Mouse (Mus musculus): ENCODE measurements around the gene Nav1.
A peak's percentile ranks its signal among the peaks of the same experiment; 100 is the strongest.

Gene Nav1

GRCm38 (mm10) chr1:135546099-135546498 lies 61.0 kb downstream of the Nav1 start:
- DNase-seq (ENCODE audit: low spot score): peak; percentile 55

- peak; percentile 89 for DNase-seq (ENCODE audit: low spot score)
Observed at GRCm38 (mm10) chr1:135544504-135545146, 62.5 kb downstream of the Nav1 start.

GRCm38 (mm10) chr1:135542841-135543810 lies 64.0 kb downstream of the Nav1 start:
- no peak for DNase-seq (ENCODE audit: low spot score)

- DNase-seq (ENCODE audit: low spot score): no peak
Observed at GRCm38 (mm10) chr1:135542080-135542479, 65.0 kb downstream of the Nav1 start.

GRCm38 (mm10) chr1:135540270-135540669 lies 66.8 kb downstream of the Nav1 start:
- peak; percentile 92 for DNase-seq (ENCODE audit: low spot score)

GRCm38 (mm10) chr1:135538441-135539265 lies 68.4 kb downstream of the Nav1 start:
- no peak for DNase-seq (ENCODE audit: low spot score)

GRCm38 (mm10) chr1:135536822-135537221 lies 70.3 kb downstream of the Nav1 start:
- DNase-seq (ENCODE audit: low spot score): no peak

GRCm38 (mm10) chr1:135536326-135536725 lies 70.8 kb downstream of the Nav1 start:
- peak; percentile 59 for DNase-seq (ENCODE audit: low spot score)

GRCm38 (mm10) chr1:135535256-135535655 lies 71.8 kb downstream of the Nav1 start:
- DNase-seq (ENCODE audit: low spot score): peak; percentile 86

- DNase-seq (ENCODE audit: low spot score): no peak
Observed at GRCm38 (mm10) chr1:135534782-135535181, 72.3 kb downstream of the Nav1 start.

GRCm38 (mm10) chr1:135534070-135534469 lies 73.0 kb downstream of the Nav1 start:
- DNase-seq (ENCODE audit: low spot score): no peak

GRCm38 (mm10) chr1:135532383-135532782 lies 74.7 kb downstream of the Nav1 start:
- no peak for DNase-seq (ENCODE audit: low spot score)

- no peak for DNase-seq (ENCODE audit: low spot score)
Observed at GRCm38 (mm10) chr1:135531981-135532380, 75.1 kb downstream of the Nav1 start.

GRCm38 (mm10) chr1:135531081-135531480 lies 76.0 kb downstream of the Nav1 start:
- DNase-seq (ENCODE audit: low spot score): peak; percentile 69

- DNase-seq (ENCODE audit: low spot score): no peak
Observed at GRCm38 (mm10) chr1:135524518-135524860, 82.6 kb downstream of the Nav1 start.

GRCm38 (mm10) chr1:135523780-135524517 lies 83.1 kb downstream of the Nav1 start:
- no peak for DNase-seq (ENCODE audit: low spot score)

- no peak for DNase-seq (ENCODE audit: low spot score)
Observed at GRCm38 (mm10) chr1:135523344-135523743, 83.8 kb downstream of the Nav1 start.

GRCm38 (mm10) chr1:135520550-135521168 lies 86.4 kb downstream of the Nav1 start:
- no peak for DNase-seq (ENCODE audit: low spot score)

- DNase-seq (ENCODE audit: low spot score): no peak
Observed at GRCm38 (mm10) chr1:135518661-135519060, 88.4 kb downstream of the Nav1 start.

GRCm38 (mm10) chr1:135517469-135517868 lies 89.6 kb downstream of the Nav1 start:
- DNase-seq (ENCODE audit: low spot score): no peak
